Mouse (Mus musculus): ENCODE results near the gene Pde4dip. TPM values are rescaled to one million over a fixed set of nuclear protein-coding genes. Genes with fewer than 3 reads are reported as not detected.

Gene Pde4dip
- total RNA-seq, 2 experiments from 2014 or later = 0.96 to 1.2 TPM

DNA sequence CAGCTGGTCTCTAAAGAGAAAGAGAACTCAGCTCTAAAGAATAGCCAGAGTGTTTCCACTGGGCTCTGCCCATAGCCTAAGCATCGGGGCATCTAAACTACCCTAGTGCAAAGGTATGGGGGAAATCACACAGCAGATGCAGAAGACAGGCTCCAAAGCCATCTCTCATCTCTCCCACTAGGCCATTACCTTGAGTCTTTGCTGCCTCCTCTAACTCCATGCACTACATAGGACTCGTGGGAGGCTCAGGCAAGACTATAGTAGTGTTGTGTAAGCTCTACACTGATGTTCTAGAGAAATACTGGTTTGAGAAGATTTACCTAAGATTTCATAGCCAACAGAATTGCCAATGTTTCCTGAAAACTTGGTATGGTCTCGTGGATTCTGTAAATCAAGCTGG lies 183.0 kb downstream of the Pde4dip start:
- no peak for ATAC-seq (replicated peaks; ENCODE audit: low FRiP score, low TSS enrichment, poor library complexity, severe bottlenecking)

GRCm38 (mm10) chr3:97702448-97703080 lies 185.9 kb downstream of the Pde4dip start:
- ATAC-seq (replicated peaks; ENCODE audit: low FRiP score, low TSS enrichment, poor library complexity, severe bottlenecking) = no peak

DNA sequence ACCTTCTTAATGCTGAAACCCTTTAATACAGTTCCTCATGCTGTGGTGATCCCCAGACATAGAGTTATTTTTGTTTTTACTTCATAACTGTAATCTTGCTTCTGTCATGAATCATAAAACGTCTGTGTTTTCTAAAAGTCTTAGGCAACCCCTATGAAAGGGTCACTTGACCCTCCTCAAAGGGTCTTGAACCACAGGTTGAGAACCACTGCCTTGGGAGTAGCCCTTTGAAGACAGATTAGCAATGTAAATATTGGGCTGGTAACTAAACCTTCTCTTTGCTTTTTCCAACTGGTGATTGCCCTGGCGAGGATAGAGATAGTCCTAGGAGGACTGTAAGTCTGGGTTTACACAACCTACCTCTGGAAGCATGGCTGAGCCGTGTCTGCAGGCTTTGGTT lies 187.3 kb downstream of the Pde4dip start:
- no peak for ATAC-seq (replicated peaks; ENCODE audit: low FRiP score, low TSS enrichment, poor library complexity, severe bottlenecking)

- ATAC-seq (replicated peaks; ENCODE audit: low FRiP score, low TSS enrichment, poor library complexity, severe bottlenecking) = no peak
These were observed 189.4 kb downstream of the Pde4dip start for GRCm38 (mm10) chr3:97699061-97699460.

DNA sequence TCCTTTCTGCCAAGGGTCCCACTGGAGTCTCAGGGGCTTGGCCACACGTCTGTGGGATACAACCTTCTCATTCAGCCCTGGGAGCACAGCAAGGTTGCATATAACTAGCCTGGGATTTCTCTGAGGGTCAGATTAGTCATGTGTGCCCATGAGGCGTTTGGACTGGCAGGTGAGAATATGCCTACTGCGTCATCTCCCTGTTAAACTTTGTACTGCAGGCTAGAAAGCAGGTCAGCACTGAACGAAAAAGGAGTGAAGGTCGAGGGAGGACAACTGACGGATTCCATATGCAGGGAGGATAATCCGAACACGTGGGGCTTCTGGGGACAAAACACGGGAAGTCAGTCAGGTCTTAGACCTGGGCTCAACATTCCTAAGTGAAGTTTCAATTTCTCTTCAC lies 191.2 kb downstream of the Pde4dip start:
- ATAC-seq (replicated peaks; ENCODE audit: low FRiP score, low TSS enrichment, poor library complexity, severe bottlenecking) = no peak

DNA sequence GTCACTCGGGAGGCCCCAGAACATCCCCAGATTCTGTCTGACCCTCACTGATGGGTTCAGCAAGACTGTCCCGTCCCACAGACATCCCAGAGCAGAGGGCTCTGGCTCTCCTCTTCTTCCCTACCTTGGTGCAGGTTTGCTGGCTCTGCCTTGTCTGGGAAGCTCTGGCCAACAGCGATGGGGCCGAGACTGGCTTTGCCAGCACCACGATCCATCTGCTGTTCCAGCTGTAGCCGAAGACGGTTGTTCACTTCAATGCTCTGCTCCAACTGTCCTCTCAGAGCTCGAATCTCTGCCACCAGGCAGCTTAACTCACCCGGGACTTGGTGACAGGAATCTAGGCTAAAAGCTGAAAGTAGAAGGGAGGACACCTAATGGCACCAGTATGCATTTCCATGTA lies 191.6 kb downstream of the Pde4dip start:
- ATAC-seq (replicated peaks; ENCODE audit: low FRiP score, low TSS enrichment, poor library complexity, severe bottlenecking) = no peak

GRCm38 (mm10) chr3:97693806-97694205 lies 194.7 kb downstream of the Pde4dip start:
- ATAC-seq (replicated peaks; ENCODE audit: low FRiP score, low TSS enrichment, poor library complexity, severe bottlenecking) = no peak

DNA sequence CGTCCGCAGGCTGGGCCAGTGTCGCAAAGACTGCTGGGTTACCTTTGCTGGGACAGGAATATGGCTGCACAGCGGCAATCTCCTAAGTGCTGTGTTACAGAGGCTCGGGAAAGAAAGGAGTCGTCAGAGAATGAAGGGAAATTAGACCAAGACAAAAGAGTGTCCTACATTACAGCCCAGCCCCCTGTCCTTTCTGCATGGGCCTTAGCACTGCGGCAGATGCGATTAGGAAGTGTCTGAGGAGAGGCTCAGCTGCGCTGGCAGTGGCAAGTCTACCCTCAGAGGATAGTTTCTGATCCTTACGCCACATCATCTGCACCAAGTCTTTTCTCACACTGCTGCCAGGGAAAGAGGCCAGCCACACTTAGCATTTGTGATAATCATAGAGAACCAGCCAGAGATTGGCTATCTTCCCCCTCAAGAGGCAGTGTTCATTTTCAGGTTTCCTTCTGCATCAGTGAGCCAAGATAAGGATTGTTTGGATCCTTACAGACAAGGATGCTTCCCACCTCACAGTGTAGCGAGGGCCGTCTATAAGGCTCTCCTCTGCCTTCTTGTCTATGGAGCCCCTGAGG lies 197.0 kb downstream of the Pde4dip start:
- no peak for ATAC-seq (replicated peaks; ENCODE audit: low FRiP score, low TSS enrichment, poor library complexity, severe bottlenecking)

- no peak for ATAC-seq (replicated peaks; ENCODE audit: low FRiP score, low TSS enrichment, poor library complexity, severe bottlenecking)
These were observed 197.9 kb downstream of the Pde4dip start for GRCm38 (mm10) chr3:97690590-97690989.

DNA sequence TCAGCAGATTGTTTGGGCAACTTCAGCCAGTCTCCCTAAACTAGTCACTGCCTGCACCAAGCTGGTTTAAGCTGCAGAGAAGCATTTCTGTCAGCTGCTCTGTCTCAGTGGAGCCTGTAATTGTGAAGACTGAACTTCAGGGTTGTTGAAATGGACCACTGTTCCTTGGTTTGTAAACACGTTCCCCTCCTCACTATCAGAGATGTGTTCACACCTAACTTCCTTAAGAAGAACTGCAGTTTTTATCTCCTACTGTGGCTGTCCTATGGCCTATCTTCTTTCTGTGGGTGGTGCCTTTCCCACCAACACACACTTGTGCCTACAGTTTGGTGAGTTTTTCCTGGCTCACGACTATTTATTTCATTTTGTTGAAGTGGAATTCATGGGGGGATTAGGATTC lies 199.2 kb downstream of the Pde4dip start:
- no peak for ATAC-seq (replicated peaks; ENCODE audit: low FRiP score, low TSS enrichment, poor library complexity, severe bottlenecking)

GRCm38 (mm10) chr3:97686372-97687117 lies 202.0 kb downstream of the Pde4dip start:
- no peak for ATAC-seq (replicated peaks; ENCODE audit: low FRiP score, low TSS enrichment, poor library complexity, severe bottlenecking)

GRCm38 (mm10) chr3:97683560-97684195 lies 204.8 kb downstream of the Pde4dip start:
- ATAC-seq (replicated peaks; ENCODE audit: low FRiP score, low TSS enrichment, poor library complexity, severe bottlenecking) = no peak

- no peak for ATAC-seq (replicated peaks; ENCODE audit: low FRiP score, low TSS enrichment, poor library complexity, severe bottlenecking)
These were observed 205.9 kb downstream of the Pde4dip start for GRCm38 (mm10) chr3:97682576-97682975.

DNA sequence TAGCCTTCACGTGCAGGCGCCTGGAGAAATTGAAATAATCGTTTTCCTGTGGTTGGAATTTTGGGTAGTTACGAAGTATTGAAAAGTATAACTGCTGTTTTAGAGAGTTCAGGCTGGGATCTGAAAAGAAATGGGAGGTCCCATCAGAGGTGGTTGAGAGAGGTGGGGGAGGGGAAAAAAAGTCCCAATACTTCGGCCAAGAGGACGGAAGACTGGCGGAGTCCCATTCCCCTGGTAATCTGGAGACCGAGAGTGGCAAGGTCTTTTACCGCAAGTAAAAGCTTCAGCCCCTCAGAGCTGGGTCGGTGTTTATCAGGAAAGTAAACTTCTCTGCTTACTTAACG lies 206.4 kb downstream of the Pde4dip start:
- ATAC-seq (replicated peaks; ENCODE audit: low FRiP score, low TSS enrichment, poor library complexity, severe bottlenecking) = 0 out of 2 replicates have a peak, but pooled peaks have one; percentile 16

DNA sequence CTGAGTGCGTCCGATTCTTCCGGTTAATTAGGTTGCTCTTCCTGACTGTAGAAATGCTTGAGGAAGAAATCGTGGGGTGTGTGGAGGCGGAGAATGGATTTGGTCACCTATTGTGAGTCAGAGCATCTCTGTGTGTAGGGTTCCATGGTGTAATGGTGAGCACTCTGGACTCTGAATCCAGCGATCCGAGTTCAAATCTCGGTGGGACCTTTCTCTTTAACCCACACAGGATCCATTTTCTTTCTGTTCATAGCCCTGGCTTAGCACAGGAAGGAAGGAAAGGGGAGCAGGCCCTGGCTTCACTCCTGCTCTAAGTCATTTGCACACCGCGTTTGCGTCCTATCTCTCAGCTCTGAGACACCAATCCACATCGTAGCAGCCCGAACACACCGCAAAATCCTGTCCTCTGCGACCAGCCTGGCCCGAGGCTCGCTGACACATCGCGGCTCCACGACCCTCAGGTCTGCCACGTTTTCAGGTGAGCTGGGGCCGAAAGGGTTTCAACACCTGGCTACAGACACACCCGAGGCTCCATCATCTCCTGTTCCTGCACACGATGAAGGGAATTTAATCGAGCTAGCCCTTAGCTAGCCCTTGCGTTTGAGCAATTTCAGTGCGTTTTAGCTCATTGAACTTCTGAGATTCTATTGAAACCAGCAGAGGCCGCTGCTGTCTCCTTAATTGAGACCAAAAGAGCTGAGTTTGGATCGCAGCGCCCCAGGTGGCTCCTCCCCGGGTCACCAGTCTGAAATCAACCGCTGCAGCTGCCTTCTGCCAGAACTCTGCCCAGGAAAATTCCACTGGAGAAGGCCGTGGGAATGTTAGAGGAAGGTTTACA lies 207.0 kb downstream of the Pde4dip start:
- peak; percentile 86 for ATAC-seq (replicated peaks; ENCODE audit: low FRiP score, low TSS enrichment, poor library complexity, severe bottlenecking)

- ATAC-seq (replicated peaks; ENCODE audit: low FRiP score, low TSS enrichment, poor library complexity, severe bottlenecking) = peak; percentile 79
These were observed 207.7 kb downstream of the Pde4dip start for GRCm38 (mm10) chr3:97680631-97681320.

- no peak for ATAC-seq (replicated peaks; ENCODE audit: low FRiP score, low TSS enrichment, poor library complexity, severe bottlenecking)
These were observed 210.1 kb downstream of the Pde4dip start for GRCm38 (mm10) chr3:97678416-97678815.

DNA sequence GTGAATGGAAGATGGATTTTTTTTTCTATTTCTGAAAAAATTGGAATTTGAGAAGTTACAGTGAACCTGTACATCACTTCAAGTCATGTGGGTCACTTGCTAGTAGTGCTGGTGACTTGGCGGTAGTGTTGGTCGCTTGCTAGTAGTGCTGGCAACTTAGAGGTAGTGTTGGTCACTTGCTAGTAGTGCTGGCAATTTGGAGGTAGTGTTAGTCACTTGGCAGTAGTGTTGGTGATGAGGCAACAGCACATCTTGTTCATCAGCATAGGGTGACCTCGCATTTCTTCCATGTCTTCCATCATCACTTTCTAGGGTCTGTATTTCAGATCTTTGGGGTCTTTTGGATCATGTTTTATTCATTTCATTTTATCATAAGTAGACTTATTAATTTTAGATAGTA lies 212.4 kb downstream of the Pde4dip start:
- ATAC-seq (replicated peaks; ENCODE audit: low FRiP score, low TSS enrichment, poor library complexity, severe bottlenecking) = no peak

- no peak for ATAC-seq (replicated peaks; ENCODE audit: low FRiP score, low TSS enrichment, poor library complexity, severe bottlenecking)
These were observed 213.8 kb downstream of the Pde4dip start, which contains the start of gene Gm17651 for GRCm38 (mm10) chr3:97674644-97675110. Gm17651 (minus strand) TSS chr3:97674694.

All from megakaryocyte-erythroid progenitor cell, adult 5-6 weeks (primary cell).